Mouse (Mus musculus): ENCODE measurements around the gene Mrps12. TPM values are rescaled to one million over a fixed set of nuclear protein-coding genes. Genes with fewer than 3 reads are reported as not detected.

Gene Mrps12
- polyA plus RNA-seq, 1 experiment from 2014 or later: 147 TPM

DNA sequence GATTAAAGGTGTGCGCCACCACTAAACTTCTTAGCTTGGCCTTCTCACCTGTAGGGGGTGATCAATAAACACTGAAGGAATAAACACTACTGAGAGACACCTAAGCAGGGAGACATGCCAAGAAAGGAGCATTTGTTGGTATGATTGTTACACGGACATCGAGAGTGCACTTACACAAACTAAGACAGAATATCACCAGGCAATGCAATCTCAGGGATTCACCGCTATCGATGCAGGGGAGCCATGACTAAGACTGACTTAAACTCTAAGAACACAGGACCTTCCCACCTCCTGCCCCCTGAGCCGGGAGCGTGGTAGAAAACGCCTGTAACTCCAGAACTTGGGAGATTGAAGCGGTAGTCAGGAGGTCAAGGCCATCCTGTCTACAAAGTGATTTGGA lies 671 bp downstream of the Mrps12 start:
- 46% methylated on average over 9 of the region's 9 CpGs for WGBS
- peaks cover 19% of the 10 kb centered on the region for H3K4me1 ChIP-seq
- H3K4me3 ChIP-seq: peak overlapping the region; percentile 81
- H3K27ac ChIP-seq (replicated peaks): peak overlapping the region; percentile 93
- H3K9me3 ChIP-seq (replicated peaks): no peaks in the 10 kb centered on the region
- DNase-seq (ENCODE audit: low spot score): no peak
- H3K27me3 ChIP-seq (ENCODE audit: low read depth, poor library complexity, severe bottlenecking): no peaks in the 10 kb centered on the region
- peaks cover 62% of the 10 kb centered on the region for H3K36me3 ChIP-seq

- H3K4me3 ChIP-seq: peak overlapping the region; percentile 14; the same call in 1 of the 2 replicates
- WGBS: 95% methylated on average over 21 of the region's 21 CpGs
- DNase-seq (ENCODE audit: low spot score): no peak
Observed at GRCm38 (mm10) chr7:28739829-28740228, 1.8 kb downstream of the Mrps12 start.

DNA sequence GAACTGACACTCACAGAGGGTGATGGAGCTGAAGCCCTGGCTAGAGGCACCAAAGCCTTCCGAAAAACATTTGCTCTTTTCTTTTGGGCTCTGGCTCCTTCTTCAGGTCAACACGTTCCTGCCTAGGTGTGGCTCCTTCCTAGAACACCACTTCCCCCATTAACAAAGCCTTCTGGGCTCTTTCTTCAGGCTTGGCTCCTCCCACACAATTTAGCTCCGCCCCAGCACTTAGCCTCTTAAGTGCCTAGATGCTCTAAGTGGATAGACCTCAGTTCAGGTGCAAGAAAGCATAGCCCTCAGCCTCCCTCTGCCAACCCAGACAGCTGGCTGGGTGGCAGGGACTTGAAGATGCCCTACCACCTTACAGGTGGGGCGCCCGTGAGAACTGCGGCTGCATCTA lies 5.9 kb downstream of the Mrps12 start:
- Histone ChIP-seq H3K36me3 (peaks cover 57% of the 10 kb centered on the region), H3K4me1 (peaks cover 22% of the 10 kb centered on the region), H3K27ac (replicated peaks) (no peak overlapping the region), H3K27me3 (ENCODE audit: low read depth, poor library complexity, severe bottlenecking) (peaks cover 27% of the 10 kb centered on the region), H3K9me3 (replicated peaks) (peaks cover 13% of the 10 kb centered on the region), H3K4me3 (no peak overlapping the region)
- DNase-seq (ENCODE audit: low spot score): no peak
- 84% methylated on average over 6 of the region's 6 CpGs for WGBS

More at GRCm38 (mm10) chr7:28739829-28740228, 1.8 kb downstream of the Mrps12 start:
- Histone ChIP-seq H3K4me1 (peaks cover 19% of the 10 kb centered on the region), H3K27ac (replicated peaks) (no peak overlapping the region), H3K9me3 (replicated peaks) (no peaks in the 10 kb centered on the region), H3K27me3 (ENCODE audit: low read depth, poor library complexity, severe bottlenecking) (no peaks in the 10 kb centered on the region), H3K36me3 (peaks cover 55% of the 10 kb centered on the region)

DNA sequence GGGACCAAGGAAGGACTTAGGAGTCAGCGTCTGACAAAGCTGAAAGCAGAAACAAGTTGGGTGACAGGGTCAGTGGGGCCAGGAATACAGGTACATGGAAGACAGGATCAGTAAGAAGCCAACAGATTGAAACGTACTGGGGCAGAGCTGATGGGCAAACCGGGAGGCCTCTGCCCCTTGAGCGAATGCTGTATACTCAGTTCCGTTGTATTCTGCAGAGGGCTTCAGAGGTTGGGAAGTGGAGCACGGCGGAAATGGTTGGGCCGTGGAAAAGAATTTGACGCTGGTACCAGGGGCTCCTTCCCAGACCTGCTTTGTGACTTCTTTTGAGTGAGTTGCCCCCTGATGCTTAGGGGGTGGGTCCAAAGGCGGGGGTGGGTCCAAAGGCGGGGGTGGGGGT lies 8.4 kb downstream of the Mrps12 start:
- Histone ChIP-seq H3K27ac (replicated peaks) (peak overlapping the region; percentile 72), H3K4me3 (peak overlapping the region; percentile 59), H3K27me3 (ENCODE audit: low read depth, poor library complexity, severe bottlenecking) (peaks cover 27% of the 10 kb centered on the region), H3K9me3 (replicated peaks) (peaks cover 13% of the 10 kb centered on the region), H3K36me3 (peaks cover 36% of the 10 kb centered on the region), H3K4me1 (peaks cover 19% of the 10 kb centered on the region)
- WGBS: 3% methylated on average over 11 of the region's 11 CpGs
- DNase-seq (ENCODE audit: low spot score): no peak

GRCm38 (mm10) chr7:28732341-28733142 lies 9.1 kb downstream of the Mrps12 start:
- H3K27ac ChIP-seq (replicated peaks): peak overlapping the region; percentile 72

DNA sequence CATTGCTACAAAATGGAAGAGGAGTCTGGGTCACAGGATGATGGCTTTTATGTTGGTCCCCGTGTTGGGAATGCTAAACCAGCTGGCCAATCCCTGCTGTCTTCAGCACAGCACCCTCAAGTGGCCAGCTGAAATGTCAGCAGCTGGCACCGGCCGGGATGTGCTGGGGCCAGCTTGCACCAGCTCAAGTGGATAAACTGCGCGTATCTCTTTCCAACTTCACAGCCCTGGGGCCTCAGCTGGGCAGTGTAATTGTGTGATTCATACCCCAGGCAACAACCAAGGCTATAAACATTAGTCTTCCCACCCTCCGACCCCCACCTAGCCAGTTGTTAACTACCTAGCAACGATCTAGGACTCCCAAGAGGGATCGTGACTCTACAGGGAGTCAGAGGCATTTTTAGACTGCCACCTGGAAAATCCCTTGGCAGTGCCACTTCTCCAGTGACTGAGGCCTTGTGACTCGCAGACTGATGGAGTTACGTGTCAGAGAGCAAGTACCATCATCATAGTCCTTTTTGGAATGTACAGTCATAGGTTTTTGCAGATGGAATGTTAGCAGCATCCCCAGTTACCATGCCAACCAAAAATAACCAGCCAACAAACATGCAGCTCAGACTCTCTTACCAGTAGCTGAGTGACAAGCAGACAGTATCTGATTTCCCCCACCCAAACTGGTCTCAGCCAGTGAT lies 13.8 kb downstream of the Mrps12 start:
- 63% methylated on average over 10 of the region's 10 CpGs for WGBS
- Histone ChIP-seq H3K4me1 (peaks cover 10% of the 10 kb centered on the region), H3K4me3 (no peak overlapping the region), H3K27me3 (ENCODE audit: low read depth, poor library complexity, severe bottlenecking) (peaks cover 20% of the 10 kb centered on the region), H3K36me3 (peaks cover 9% of the 10 kb centered on the region; the same call in 1 of the 2 replicates), H3K27ac (replicated peaks) (no peak overlapping the region), H3K9me3 (replicated peaks) (peaks cover 17% of the 10 kb centered on the region)
- peak; percentile 24 for DNase-seq (ENCODE audit: low spot score)

More at GRCm38 (mm10) chr7:28732341-28733142, 9.1 kb downstream of the Mrps12 start:
- H3K4me1 ChIP-seq: peaks cover 19% of the 10 kb centered on the region
- peak overlapping the region; percentile 59 for H3K4me3 ChIP-seq
- H3K36me3 ChIP-seq: peaks cover 29% of the 10 kb centered on the region
- H3K27me3 ChIP-seq (ENCODE audit: low read depth, poor library complexity, severe bottlenecking): peaks cover 27% of the 10 kb centered on the region
- peak; percentile 83 for DNase-seq (ENCODE audit: low spot score)
- WGBS: 3% methylated on average over 58 of the region's 58 CpGs
- peaks cover 13% of the 10 kb centered on the region for H3K9me3 ChIP-seq (replicated peaks)

GRCm38 (mm10) chr7:28726600-28726999 lies 15.0 kb downstream of the Mrps12 start:
- peak; percentile 82 for DNase-seq (ENCODE audit: low spot score)
- Histone ChIP-seq H3K27ac (replicated peaks) (no peak overlapping the region), H3K27me3 (ENCODE audit: low read depth, poor library complexity, severe bottlenecking) (peaks cover 9% of the 10 kb centered on the region), H3K4me1 (peaks cover 3% of the 10 kb centered on the region; the same call in 1 of the 2 replicates), H3K9me3 (replicated peaks) (peaks cover 13% of the 10 kb centered on the region), H3K36me3 (peaks cover 7% of the 10 kb centered on the region; the same call in 1 of the 2 replicates), H3K4me3 (no peak overlapping the region)
- 11% methylated on average over 14 of the region's 14 CpGs for WGBS

GRCm38 (mm10) chr7:28724613-28725012 lies 17.0 kb downstream of the Mrps12 start:
- peaks cover 3% of the 10 kb centered on the region; the same call in 1 of the 2 replicates for H3K4me1 ChIP-seq
- no peaks in the 10 kb centered on the region for H3K36me3 ChIP-seq
- no peak for DNase-seq (ENCODE audit: low spot score)
- no peak overlapping the region for H3K27ac ChIP-seq (replicated peaks)
- H3K27me3 ChIP-seq (ENCODE audit: low read depth, poor library complexity, severe bottlenecking): no peaks in the 10 kb centered on the region
- no peak overlapping the region for H3K4me3 ChIP-seq
- WGBS: 92% methylated on average over 2 of the region's 2 CpGs
- peaks cover 4% of the 10 kb centered on the region; the same call in 1 of the 2 replicates for H3K9me3 ChIP-seq (replicated peaks)

GRCm38 (mm10) chr7:28722079-28722478 lies 19.5 kb downstream of the Mrps12 start:
- no peak for DNase-seq (ENCODE audit: low spot score)
- 95% methylated on average over 7 of the region's 7 CpGs for WGBS

GRCm38 (mm10) chr7:28720753-28721537 lies 20.7 kb downstream of the Mrps12 start:
- no peaks in the 10 kb centered on the region for H3K36me3 ChIP-seq
- WGBS: 74% methylated on average over 3 of the region's 3 CpGs
- peaks cover 13% of the 10 kb centered on the region for H3K4me1 ChIP-seq
- DNase-seq (ENCODE audit: low spot score): peak; percentile 20
- no peak overlapping the region for H3K27ac ChIP-seq (replicated peaks)
- H3K27me3 ChIP-seq (ENCODE audit: low read depth, poor library complexity, severe bottlenecking): no peaks in the 10 kb centered on the region
- peaks cover 4% of the 10 kb centered on the region; the same call in 1 of the 2 replicates for H3K9me3 ChIP-seq (replicated peaks)
- no peak overlapping the region for H3K4me3 ChIP-seq

More at GRCm38 (mm10) chr7:28722079-28722478, 19.5 kb downstream of the Mrps12 start:
- Histone ChIP-seq H3K27ac (replicated peaks) (no peak overlapping the region), H3K4me3 (no peak overlapping the region), H3K9me3 (replicated peaks) (peaks cover 4% of the 10 kb centered on the region; the same call in 1 of the 2 replicates), H3K36me3 (no peaks in the 10 kb centered on the region), H3K27me3 (ENCODE audit: low read depth, poor library complexity, severe bottlenecking) (no peaks in the 10 kb centered on the region), H3K4me1 (peaks cover 5% of the 10 kb centered on the region)

DNA sequence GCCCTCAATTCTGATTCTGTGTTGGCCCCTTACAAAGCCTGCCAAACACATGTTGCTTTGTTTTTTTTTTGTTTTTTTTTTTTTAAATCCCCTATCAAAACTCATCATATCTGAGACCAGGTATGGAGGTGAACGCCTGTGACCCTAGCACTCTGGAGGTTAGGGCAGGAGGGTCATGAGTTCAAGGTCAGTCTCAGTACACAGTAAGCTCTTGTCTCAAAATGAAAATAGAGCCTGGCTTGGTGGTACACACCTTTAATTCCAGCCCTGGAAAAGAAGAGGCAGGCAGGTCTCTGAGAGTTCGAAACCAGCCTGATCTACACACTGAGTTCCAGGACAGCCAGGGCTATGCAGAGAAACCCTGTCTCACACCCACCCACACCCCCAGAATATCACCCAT lies 22.0 kb downstream of the Mrps12 start:
- H3K27me3 ChIP-seq (ENCODE audit: low read depth, poor library complexity, severe bottlenecking): 0 out of 2 replicates have a peak, but pooled peaks cover 9% of the 10 kb centered on the region
- no peak overlapping the region for H3K27ac ChIP-seq (replicated peaks)
- no peak overlapping the region for H3K4me3 ChIP-seq
- H3K9me3 ChIP-seq (replicated peaks): peaks cover 3% of the 10 kb centered on the region; the same call in 1 of the 2 replicates
- H3K36me3 ChIP-seq: no peaks in the 10 kb centered on the region
- H3K4me1 ChIP-seq: peaks cover 14% of the 10 kb centered on the region
- no peak for DNase-seq (ENCODE audit: low spot score)
- 89% methylated on average over 2 of the region's 2 CpGs for WGBS

GRCm38 (mm10) chr7:28719159-28719558 lies 22.5 kb downstream of the Mrps12 start:
- H3K4me3 ChIP-seq: no peak overlapping the region
- H3K9me3 ChIP-seq (replicated peaks): no peaks in the 10 kb centered on the region
- 70% methylated on average over 4 of the region's 4 CpGs for WGBS
- no peaks in the 10 kb centered on the region for H3K36me3 ChIP-seq
- peaks cover 14% of the 10 kb centered on the region for H3K4me1 ChIP-seq
- DNase-seq (ENCODE audit: low spot score): no peak
- H3K27ac ChIP-seq (replicated peaks): no peak overlapping the region
- H3K27me3 ChIP-seq (ENCODE audit: low read depth, poor library complexity, severe bottlenecking): 0 out of 2 replicates have a peak, but pooled peaks cover 9% of the 10 kb centered on the region

Measured in midbrain, embryonic 10.5 days (tissue).